Comparison of ENCODE assay signal across 50 mouse cellular contexts in the genomic region with DNA sequence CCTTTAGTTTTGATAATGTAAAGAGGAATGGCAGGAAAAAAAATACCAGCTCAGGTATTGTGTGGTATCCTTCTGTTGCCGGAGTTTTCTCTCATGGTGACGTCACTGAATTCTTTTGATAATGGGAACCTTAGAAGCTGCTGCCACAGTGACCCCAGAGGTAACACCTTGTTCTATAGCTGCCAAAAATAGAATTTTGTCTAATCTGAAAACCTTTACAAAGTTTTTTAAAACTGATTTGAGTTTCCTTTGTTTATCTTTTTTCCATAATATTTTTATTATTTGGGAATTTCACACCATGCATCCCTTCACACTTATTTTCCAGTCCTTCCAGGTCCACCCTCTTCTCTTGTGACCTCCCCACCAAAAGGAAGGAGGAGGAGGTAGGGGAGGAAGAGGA. TPM values are rescaled to one million over a fixed set of nuclear protein-coding genes. Genes with fewer than 3 reads are reported as not detected.
"Had no signal": no experiment of that assay in that cellular context is flagged by ENCODE, and none has a peak within 500 bp of the region (broad histone marks: within the 10 kb centered on the region; RNA-seq: fewer than 3 reads in every experiment).

A gene (minus strand): TSS at position 101 of the 400 bp plus-strand sequence.

- H3K4me1 ChIP-seq: heart, embryonic 10.5 days; heart, embryonic 12.5 days; heart, embryonic 15.5 days; hindbrain, embryonic 10.5 days; hindbrain, embryonic 12.5 days; hindbrain, embryonic 13.5 days; hindbrain, embryonic 15.5 days; intestine, embryonic 15.5 days; kidney, embryonic 15.5 days had no signal

- H3K9me3 ChIP-seq: heart, embryonic 10.5 days; heart, embryonic 15.5 days; hindbrain, embryonic 10.5 days; hindbrain, embryonic 15.5 days; intestine, embryonic 15.5 days; kidney, embryonic 15.5 days had no signal

- ATAC-seq: hindbrain, embryonic 16.5 days; hindbrain, postnatal 0 days; inflammation-experienced regulatory T-cells, adult 6 months; intestine, embryonic 15.5 days; intestine, embryonic 16.5 days; intestine, postnatal 0 days had no signal

- DNase-seq: heart, postnatal 10 days; heart, postnatal 14 days; heart, postnatal 36 days; heart, postnatal 4 days; kidney, adult 11 months; kidney, adult 18-20 months; kidney, adult 2 months; kidney, adult 8-10 months; kidney, adult 9 months; kidney, postnatal 10 days; kidney, postnatal 14 days; kidney, postnatal 25 days; kidney, postnatal 36 days; kidney, postnatal 4 days; layer of hippocampus, adult 9-11 months; layer of hippocampus, postnatal 36 days had no signal

- H3K27ac ChIP-seq: heart, embryonic 10.5 days; heart, embryonic 13.5 days; heart, embryonic 15.5 days; hindbrain, embryonic 10.5 days; hindbrain, embryonic 12.5 days; hindbrain, embryonic 13.5 days; hindbrain, embryonic 14.5 days; hindbrain, embryonic 15.5 days; hindbrain, postnatal 0 days; intestine, embryonic 15.5 days; kidney, embryonic 15.5 days; kidney, postnatal 0 days; layer of hippocampus, adult 2 months had no signal

- H3K4me3 ChIP-seq: heart, embryonic 10.5 days; heart, embryonic 12.5 days; heart, embryonic 13.5 days; heart, embryonic 15.5 days; hindbrain, embryonic 10.5 days; hindbrain, embryonic 12.5 days; hindbrain, embryonic 13.5 days; hindbrain, embryonic 15.5 days; intestine, embryonic 15.5 days; kidney, embryonic 15.5 days; layer of hippocampus, adult 2 months had no signal

- H3K36me3 ChIP-seq: heart, embryonic 10.5 days; heart, embryonic 12.5 days; heart, embryonic 13.5 days; heart, embryonic 15.5 days; hindbrain, embryonic 10.5 days; hindbrain, embryonic 12.5 days; hindbrain, embryonic 13.5 days; hindbrain, embryonic 15.5 days; intestine, embryonic 15.5 days; kidney, embryonic 15.5 days had no signal

- H3K27me3 ChIP-seq: heart, embryonic 12.5 days; heart, embryonic 13.5 days; heart, embryonic 15.5 days; hindbrain, embryonic 12.5 days; hindbrain, embryonic 13.5 days; hindbrain, embryonic 15.5 days; intestine, embryonic 15.5 days; kidney, embryonic 15.5 days had no signal

RNA-seq across cellular contexts. Expression of the gene that starts here (rescaled TPM):
- total RNA-seq: heart, postnatal 10 days; heart, postnatal 14 days; heart, postnatal 25 days; heart, postnatal 36 days; heart, postnatal 4 days; hematopoietic stem cell, adult 5-6 weeks; hindbrain, postnatal 0 days; layer of hippocampus, adult 18-20 months; layer of hippocampus, adult 2 months; layer of hippocampus, adult 8-10 months; layer of hippocampus, postnatal 10 days; layer of hippocampus, postnatal 14 days; layer of hippocampus, postnatal 25 days; layer of hippocampus, postnatal 36 days had no signal
- polyA plus RNA-seq: heart, embryonic 10.5 days; heart, embryonic 11.5 days; heart, embryonic 12.5 days; heart, embryonic 13.5 days; heart, embryonic 14.5 days; heart, embryonic 15.5 days; heart, embryonic 16.5 days; heart, postnatal 0 days; hindbrain, embryonic 10.5 days; hindbrain, embryonic 11.5 days; hindbrain, embryonic 12.5 days; hindbrain, embryonic 13.5 days; hindbrain, embryonic 14.5 days; hindbrain, embryonic 15.5 days; hindbrain, embryonic 16.5 days; hindbrain, postnatal 0 days; inflammation-experienced regulatory T-cells, adult 6 months; intestine, embryonic 14.5 days; intestine, embryonic 15.5 days; intestine, embryonic 16.5 days; intestine, postnatal 0 days; kidney, adult 2 months; kidney, embryonic 14.5 days; kidney, embryonic 15.5 days; kidney, embryonic 16.5 days; kidney, postnatal 0 days; large intestine, adult 2 months had no signal
